Mouse (Mus musculus): Measurements from ENCODE around the gene Htatsf1.

DNA sequence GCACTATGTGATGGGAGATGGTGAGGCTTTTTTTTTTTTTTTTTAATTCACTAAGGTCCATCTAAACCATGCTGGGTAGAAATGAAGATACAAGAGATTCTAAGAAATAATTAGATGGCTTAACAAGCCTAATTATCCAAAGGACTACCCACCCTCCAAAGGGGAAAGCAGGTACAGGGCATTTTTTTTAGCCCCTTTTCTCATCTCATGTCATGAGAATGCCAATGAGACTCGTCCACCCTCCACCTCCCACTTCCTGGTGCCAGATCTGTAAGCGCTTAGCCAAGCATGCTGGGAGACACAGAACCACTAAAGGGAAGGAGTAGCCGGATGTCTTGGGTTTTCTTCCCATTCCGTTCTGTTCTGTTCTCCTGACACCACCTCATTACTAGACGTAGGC is 10.6 kb upstream of the Htatsf1 start, which contains the start of gene Brs3:
- no peak for TF ChIP-seq CTCF (IDR thresholded peaks at IDR 0.05)
- no peak for TF ChIP-seq EP300 (IDR thresholded peaks at IDR 0.05)
